Mouse (Mus musculus) fibroblast of lung, adult 2 months (primary cell): Measurements from ENCODE around the gene Fam161a.

Source experiments
- DNase-seq: peaks from one replicate; pipeline ENCODE4 v3.0.0-alpha.2; 2011; ENCODE audit warnings: low read depth

The Fam161a gene

DNA sequence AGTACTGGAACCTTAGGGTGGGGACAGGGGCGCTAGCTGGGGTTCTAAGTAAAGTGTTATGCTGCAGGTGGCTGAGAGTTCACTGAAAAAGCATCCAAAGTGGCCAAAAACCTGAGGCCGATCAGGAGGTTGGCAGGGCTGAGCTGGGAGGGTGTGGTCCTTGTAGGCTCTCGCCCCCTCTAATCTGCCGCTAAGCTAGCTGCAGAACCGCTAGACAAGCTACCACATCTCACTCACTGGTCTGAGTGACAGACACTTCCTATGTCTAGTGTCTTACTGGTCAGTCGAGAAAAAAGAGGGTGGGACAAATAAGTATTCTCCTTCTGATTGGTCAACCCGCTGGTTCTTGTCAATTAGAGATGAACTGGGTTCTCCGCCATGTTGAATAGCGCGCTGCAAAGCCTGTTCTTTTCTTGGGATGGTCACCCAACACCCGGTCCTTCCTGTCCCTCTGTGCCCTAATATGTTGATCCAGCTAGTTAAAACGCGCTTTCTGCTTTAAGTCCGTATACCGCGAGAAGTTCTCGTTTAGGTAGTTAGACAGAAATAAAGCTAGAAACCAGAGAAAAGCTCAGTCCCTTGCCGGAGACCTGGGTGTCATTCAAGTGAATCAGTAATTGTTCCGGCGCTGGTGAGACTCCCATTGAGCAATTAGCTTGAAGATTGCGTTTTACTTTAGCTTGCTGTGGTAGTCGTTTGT lies at the start of gene Fam161a:
Gene Fam161a, plus strand, starts transcription at position 51 of the 700 bp plus-strand sequence.
- DNase-seq = peak; percentile 87

DNA sequence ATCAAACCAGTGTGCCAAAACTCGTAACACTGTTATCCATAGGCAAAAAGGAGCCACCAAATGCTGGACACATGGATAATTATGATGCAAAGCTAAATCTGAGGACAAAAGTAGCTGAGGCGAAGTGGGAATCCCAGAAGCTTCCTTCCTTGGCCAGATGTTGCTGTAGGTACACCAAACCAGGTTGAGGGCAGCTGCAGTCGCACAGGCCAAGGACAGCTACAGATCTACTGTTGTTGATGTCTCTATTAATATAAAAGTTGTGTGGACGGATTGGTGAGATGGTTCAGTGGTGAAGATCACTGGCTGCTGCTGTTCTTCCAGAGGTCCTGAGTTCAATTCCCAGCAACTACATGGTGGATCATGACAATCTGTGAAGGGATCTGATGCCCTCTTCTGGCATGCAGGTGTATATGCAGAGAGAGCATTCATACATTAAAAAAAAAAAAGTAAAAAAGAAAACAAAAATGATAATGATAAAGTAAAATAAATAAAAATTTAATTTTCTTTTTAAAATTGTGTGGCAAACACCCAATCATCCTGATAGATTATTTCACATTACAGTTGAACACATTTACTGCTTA lies 49.4 kb upstream of the Fam161a start:
- DNase-seq = no peak

GRCm38 (mm10) chr11:22962101-22962500 lies 45.2 kb upstream of the Fam161a start:
- no peak for DNase-seq

DNA sequence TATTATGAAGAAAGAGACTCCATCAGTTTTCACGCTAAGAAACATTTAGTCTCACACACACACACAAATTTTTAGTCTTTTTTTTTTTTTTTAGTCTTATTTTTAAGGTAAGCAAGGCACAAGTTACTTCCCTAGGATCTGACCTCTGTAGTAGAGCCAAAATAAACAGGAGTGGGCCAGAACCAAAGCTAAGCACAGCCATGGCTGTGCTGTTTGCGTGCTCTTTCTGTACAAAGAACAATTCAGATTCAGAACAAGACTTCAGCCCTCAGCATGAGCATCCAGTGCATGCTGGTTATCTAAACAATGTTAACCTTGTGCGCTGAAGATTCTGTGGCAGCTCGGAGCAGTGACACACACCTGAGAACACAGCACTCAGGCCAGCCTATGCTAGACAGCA lies 42.9 kb upstream of the Fam161a start:
- no peak for DNase-seq

DNA sequence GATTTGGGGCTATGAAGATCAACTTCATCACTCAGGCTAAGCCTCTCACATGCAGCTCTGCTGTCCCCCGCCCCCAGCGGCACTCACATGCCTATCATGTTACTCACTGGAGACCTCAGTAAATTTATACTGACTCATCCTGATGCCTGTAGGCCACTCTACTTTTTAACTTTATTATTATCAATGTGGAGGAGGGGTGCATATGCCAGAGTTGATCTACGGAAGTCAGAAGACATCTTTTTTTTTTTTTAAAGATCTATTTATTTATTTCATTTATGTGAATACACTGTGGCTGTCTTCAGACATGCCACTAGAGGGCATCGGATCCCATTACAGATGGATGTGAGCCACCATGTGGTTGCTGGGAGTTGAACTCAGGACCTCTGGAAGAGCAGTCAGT lies 41.8 kb upstream of the Fam161a start:
- peak; percentile 51 for DNase-seq

DNA sequence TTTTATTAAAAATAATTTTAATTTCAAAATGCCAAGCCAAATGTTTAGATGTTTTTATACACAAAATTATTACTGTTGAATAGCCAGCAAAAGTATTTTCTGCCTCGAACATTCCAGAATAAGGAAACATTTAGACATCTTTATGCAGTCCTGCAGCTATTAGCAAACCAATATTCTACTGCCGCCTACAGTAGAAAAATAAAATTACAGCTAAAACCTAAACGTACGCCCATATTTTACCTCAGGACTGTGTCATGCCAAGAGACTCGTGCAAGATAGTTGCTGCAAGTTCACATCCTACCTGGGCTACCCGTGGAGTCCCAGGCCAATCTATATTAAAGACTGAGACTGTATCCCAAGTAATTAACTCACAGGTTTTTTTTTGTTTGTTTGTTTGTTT lies 37.8 kb upstream of the Fam161a start:
- no peak for DNase-seq

DNA sequence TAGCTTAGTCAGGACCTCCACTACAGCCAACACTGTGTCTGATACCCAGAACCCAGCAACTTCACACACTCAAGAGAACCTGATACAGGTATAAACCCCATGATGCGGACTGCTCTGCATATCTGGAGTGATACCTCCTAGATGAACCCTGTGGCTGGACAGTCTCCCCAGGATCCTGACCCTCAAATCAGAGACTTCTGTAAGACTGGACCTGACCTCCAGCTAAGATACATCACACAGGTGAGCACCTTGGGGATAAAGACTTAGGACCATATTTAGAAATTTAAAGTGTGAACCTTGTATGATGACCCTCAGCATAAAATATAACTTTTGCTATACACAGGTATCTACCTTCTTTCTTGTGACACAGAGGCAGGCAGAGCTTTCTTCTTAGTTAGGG lies 36.8 kb upstream of the Fam161a start:
- DNase-seq = no peak

DNA sequence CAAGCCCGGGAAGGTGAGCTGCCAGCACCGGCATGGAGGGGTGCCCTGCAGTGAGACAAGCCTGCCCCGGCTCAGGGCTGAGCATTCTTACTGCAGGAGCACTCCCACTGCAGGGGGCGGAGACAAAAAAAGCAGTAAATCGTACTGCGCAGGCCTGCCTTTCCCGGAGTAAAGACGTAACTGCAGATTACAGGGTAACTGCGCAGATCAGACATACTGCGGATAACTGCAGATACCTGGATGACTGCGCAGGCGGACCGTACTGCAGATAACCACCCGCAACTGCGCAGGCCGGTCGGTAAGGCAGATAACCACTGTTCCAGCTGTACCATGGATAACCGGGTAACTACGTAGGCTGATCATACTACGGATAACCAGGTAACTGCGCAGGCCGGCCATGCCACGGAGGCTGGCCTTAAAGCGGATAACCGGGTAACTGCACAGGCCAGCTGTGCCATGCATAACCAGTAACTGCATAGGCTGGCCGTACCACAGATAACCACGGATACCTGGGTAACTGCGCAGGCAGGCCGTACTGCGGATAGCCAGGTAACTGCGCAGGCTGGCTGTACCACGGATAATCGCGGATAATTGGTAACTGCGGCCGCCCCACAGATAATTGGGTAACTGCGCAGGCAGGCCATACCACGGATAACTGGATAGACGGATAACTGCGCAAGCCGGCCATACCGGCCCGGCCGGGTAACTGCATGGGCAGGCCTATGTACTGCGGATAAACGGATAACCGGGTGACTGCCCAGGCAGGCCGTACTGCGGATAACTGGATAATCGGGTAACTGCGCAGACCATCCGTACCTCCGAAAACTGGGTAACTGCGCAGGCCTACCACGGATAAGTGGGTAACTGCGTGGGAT lies 35.3 kb upstream of the Fam161a start, which contains the start of gene Zrsr1:
Gene Zrsr1, plus strand, starts transcription at position 171 of the 875 bp plus-strand sequence.
- DNase-seq = no peak

- DNase-seq = peak; percentile 65
Observed at GRCm38 (mm10) chr11:22972746-22973526, 34.4 kb upstream of the Fam161a start.

DNA sequence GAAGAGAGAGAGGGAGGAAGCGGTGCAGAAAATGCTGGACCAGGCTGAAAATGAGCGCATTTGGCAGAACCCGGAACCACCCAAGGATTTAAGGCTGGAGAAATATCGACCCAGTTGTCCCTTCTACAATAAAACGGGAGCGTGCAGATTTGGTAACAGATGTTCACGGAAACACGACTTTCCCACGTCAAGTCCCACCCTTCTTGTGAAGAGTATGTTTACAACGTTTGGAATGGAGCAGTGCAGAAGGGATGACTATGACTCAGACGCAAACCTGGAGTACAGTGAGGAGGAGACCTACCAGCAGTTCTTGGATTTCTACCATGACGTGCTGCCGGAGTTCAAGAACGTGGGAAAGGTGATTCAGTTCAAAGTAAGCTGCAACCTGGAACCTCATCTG lies 33.7 kb upstream of the Fam161a start:
- no peak for DNase-seq

- no peak for DNase-seq
Observed at GRCm38 (mm10) chr11:22978215-22978614, 29.1 kb upstream of the Fam161a start.

GRCm38 (mm10) chr11:22978711-22979110 lies 28.6 kb upstream of the Fam161a start:
- no peak for DNase-seq

GRCm38 (mm10) chr11:22979221-22979620 lies 28.1 kb upstream of the Fam161a start:
- no peak for DNase-seq

- DNase-seq = no peak
Observed at GRCm38 (mm10) chr11:22981041-22981440, 26.3 kb upstream of the Fam161a start.

DNA sequence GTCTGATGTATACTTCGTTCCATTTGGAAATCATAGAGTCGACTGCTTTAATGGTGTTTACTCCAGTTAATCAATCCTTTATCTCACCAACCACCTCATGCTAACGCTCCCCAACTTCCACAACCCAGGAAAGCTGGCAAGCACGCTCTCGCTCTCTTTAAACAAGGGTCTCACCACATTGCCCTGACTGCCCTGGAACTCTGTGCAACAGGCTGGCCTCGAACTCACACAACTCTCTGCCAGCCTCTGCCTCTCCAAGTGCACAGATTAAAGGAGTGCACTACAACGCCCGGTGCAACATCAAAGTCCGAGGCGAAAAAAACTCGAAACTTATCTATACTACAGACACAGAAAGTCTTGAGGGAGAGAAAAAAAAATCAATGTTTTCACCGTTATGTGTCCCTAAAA lies 25.8 kb upstream of the Fam161a start:
- DNase-seq = no peak

- DNase-seq = peak; percentile 87
Observed at GRCm38 (mm10) chr11:22981984-22982757, 25.2 kb upstream of the Fam161a start, which contains the start of the genes Gm28048 and Commd1. TSS of gene Gm28048 (minus strand) at chr11:22982090. TSS of gene Commd1 (minus strand) at chr11:22982382.

DNA sequence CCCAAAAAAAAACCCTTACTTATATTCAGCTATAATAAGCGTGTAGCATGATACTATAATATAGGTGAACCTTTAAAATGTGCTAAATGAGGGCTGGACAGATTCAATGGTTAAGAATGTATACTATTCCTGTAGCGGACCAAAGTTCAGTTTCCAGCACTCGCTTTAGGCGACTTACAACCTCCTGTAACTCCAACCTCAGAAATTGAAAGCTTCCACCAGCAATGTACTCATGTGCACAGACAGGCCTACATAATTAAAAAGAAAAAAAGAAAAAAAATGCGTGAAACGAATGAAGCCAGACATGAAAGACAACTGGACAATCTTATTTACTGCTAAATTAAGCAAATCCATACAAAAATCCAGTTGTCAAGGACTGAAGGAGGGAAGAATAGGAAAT lies 24.5 kb upstream of the Fam161a start:
- DNase-seq = no peak

DNA sequence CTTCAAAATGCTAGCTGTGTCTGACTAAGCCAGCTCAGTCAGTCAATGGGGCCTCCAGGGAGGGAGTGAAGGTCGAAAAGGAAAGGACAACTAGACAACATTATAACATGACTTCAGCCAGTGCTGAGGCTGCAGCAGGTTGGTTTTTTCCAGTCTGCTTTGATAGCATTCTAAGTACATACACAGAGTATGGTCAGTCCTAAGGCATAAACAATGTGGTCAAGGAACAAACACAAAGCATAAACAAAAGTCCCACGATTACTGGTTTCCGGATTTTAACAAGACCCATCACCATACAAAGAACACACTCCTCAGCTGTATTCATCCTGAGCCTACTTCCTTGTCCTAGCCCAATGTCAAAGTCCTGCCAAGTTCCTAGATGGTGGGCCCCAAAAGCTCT lies 21.8 kb upstream of the Fam161a start:
- no peak for DNase-seq

DNA sequence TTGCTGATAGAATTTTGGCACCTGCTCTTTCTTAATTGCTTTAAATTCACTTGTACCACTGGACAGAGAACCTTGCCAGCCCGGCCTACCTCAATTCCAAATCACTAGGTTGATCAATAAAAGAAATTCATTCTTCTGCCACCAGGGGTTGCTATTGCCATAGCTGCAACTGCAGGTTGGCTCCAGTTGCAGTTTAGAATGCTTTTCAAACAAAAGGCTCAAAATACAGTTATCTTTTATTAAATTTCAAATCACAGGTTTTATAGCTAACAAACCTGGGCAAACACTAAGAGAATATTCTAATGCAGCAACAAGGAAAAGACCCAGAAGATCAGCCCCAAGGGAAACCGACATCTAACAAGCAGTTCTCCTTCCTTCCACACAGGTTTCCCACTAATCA lies 20.0 kb upstream of the Fam161a start:
- peak; percentile 50 for DNase-seq

DNA sequence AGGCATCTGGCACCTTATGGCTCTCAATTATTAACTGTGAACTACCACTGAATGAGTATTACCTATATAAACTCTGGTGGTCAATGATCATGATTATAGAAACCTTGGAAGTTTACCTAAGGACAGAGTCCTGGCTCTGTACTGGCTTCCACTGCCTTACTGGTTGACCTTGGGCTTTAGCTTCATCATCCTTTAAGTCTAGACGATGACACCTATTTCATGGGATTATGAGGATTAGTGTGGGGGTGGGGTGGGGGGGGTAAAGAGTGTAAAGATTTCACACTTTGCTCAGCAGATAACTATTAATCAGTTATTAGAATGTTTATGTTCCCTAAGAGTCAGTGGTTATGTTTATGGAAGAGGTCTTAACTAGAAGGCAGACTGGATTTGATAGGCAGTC lies 17.5 kb upstream of the Fam161a start:
- no peak for DNase-seq
